Mouse (Mus musculus): Measurements from ENCODE around the gene Mrgprg.
A peak's percentile ranks its signal among the peaks of the same experiment; 100 is the strongest.

Gene Mrgprg

DNA sequence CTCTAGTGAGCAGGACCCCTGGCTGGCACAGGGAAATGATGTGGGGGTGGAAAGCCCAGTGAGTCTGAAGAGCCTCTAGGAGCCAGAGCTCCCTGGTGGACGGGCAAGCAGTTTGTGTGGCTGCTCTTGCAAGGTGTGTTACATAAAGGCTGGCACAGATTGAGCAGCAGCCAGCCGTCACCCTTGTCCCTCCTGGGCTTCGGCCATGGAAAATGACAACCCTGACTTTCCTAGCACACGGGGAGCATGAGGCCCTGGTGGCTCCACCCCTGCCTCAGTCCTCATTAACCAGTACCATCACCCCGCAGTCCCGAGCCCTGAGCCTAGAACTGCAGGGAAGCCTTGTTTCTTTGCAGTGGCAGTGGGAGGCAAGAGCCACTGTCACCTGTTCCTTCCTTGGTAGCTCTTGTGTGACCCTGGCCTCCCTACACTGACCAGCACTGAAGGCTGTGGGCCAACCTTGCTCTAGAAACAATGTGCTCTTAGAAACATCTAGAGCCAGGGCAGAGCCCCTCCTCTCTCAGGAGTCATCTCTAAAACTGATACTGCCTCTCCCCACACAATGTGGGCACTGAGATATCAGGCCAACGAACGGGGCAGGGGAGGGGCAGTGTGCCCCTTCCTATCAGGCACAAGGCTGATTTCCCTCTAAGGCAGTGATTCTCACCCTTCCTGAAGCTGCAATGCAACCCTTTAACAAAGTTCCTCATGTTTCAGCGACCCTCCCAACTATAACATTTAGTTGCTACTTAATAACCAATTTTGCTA, 11.3 kb downstream of the Mrgprg start:
- no peak for DNase-seq (ENCODE audit: low read depth, low spot score)

- DNase-seq (ENCODE audit: low read depth, low spot score), result peak; percentile 79
Measured at GRCm38 (mm10) chr7:143753990-143754715, 12.6 kb downstream of the Mrgprg start.

GRCm38 (mm10) chr7:143752606-143753005, 14.2 kb downstream of the Mrgprg start:
- no peak for DNase-seq (ENCODE audit: low read depth, low spot score)

DNA sequence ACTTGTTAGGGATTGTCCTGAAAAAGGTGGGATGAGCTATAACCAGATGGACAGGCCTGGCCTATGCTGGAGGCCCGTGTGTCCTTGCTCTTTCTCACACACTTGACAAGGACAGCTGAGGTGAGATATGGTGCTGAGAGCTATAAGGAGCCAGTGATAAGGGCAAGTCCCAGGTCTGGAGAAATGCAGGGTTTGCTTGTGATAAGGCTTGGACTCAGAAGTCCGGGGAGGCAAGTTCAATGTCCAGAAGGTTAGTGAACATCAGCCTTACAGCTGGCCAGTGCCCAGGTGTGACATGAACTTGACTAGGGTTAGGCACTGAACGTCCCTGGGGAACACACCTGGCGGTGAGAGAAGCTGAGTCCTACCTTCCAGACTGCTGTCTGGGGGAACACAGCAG, 14.7 kb downstream of the Mrgprg start:
- no peak for DNase-seq (ENCODE audit: low read depth, low spot score)

- DNase-seq (ENCODE audit: low read depth, low spot score), result no peak
Measured at GRCm38 (mm10) chr7:143751380-143751779, 15.4 kb downstream of the Mrgprg start.

DNA sequence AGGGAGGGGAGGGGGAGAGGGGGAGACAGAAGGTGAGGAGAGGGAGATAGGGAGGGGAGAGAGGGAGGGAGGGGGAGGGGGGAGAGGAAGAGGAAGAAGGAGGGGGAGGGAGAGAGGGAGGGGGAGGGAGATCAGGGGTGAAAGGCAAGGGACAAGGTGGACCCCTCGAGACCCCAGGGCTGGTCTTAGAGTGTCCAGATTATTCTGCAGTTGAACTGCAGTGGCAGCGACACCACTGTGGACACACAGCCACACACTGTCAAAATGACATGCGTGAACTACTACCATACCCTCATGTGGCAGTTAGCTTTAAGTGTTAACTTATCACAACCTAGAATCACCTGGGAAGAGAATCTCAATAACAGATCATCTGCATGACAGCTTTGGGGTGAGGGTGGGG, 17.7 kb downstream of the Mrgprg start:
- DNase-seq (ENCODE audit: low read depth, low spot score), result no peak

GRCm38 (mm10) chr7:143748041-143748868, 18.5 kb downstream of the Mrgprg start:
- peak; percentile 90 for DNase-seq (ENCODE audit: low read depth, low spot score)

DNA sequence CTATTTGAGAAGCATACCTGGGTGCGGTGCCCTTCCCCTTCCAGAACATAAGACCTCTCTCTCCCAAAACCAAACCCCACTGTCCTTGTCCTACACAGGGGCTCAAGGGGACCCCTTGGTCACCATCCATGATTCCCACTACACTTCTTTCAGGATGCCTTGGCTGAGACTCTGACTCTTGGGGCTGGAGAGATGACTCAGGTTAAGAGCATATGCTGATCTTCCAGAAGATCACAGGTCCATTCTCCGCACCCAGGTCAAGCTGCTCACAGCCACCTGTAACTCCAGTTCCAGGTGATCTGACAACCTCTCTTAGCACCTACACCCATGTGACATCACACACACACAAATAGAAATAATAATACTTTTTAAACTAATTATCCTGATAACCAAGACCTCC, 26.1 kb downstream of the Mrgprg start:
- peak; percentile 56 for DNase-seq (ENCODE audit: low read depth, low spot score)

GRCm38 (mm10) chr7:143739511-143740461, 27.0 kb downstream of the Mrgprg start:
- peak; percentile 78 for DNase-seq (ENCODE audit: low read depth, low spot score)

- DNase-seq (ENCODE audit: low read depth, low spot score), result peak; percentile 21
Measured at GRCm38 (mm10) chr7:143738601-143739006, 28.2 kb downstream of the Mrgprg start.

- no peak for DNase-seq (ENCODE audit: low read depth, low spot score)
Measured at GRCm38 (mm10) chr7:143738194-143738593, 28.6 kb downstream of the Mrgprg start.

DNA sequence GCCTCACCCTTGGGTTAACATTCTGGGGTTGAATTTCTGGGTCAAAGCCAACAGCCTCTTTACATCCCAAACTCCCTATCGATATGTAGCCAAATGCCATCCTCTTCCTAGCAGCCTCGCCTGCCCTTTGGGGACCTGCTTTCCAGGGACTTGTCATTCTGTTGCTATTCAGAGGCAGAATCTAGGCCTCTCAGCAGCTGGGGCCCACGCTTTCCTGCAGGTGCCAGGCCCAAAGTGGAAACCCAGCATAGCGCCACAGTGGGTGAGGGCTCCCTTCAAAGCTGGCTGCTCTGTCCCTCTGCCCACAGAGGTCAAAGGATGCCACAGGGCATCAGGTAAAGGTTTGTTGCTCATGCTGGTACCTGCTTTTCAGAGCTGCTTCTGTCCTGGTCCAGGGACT, 33.0 kb downstream of the Mrgprg start:
- DNase-seq (ENCODE audit: low read depth, low spot score), result no peak

GRCm38 (mm10) chr7:143729886-143730285, 36.9 kb downstream of the Mrgprg start:
- DNase-seq (ENCODE audit: low read depth, low spot score), result no peak

GRCm38 (mm10) chr7:143726396-143726795, 40.4 kb downstream of the Mrgprg start:
- no peak for DNase-seq (ENCODE audit: low read depth, low spot score)

- DNase-seq (ENCODE audit: low read depth, low spot score), result no peak
Measured at GRCm38 (mm10) chr7:143723841-143724240, 43.0 kb downstream of the Mrgprg start.

GRCm38 (mm10) chr7:143722646-143723045, 44.1 kb downstream of the Mrgprg start:
- no peak for DNase-seq (ENCODE audit: low read depth, low spot score)

GRCm38 (mm10) chr7:143717811-143718210, 49.0 kb downstream of the Mrgprg start:
- DNase-seq (ENCODE audit: low read depth, low spot score), result no peak

All from 3T3-L1 (cell line).